Mouse (Mus musculus): Measurements from ENCODE around the gene Nt5c2. TPM values are rescaled to one million over a fixed set of nuclear protein-coding genes. Genes with fewer than 3 reads are reported as not detected.

Gene Nt5c2
- polyA plus RNA-seq, 1 experiment from 2014 or later, result 68.8 TPM

GRCm38 (mm10) chr19:46905383-46905782 lies 109.6 kb downstream of the Nt5c2 start:
- ATAC-seq, result no peak
- no peak overlapping the region for H3K4me3 ChIP-seq

GRCm38 (mm10) chr19:46904907-46905306 lies 110.0 kb downstream of the Nt5c2 start:
- Histone ChIP-seq H3K4me1 (peaks cover 14% of the 10 kb centered on the region), H3K9me3 (replicated peaks) (no peaks in the 10 kb centered on the region), H3K9ac (no peak overlapping the region), H3K27ac (no peak overlapping the region), H3K4me3 (no peak overlapping the region), H3K36me3 (ENCODE audit: poor library complexity, severe bottlenecking) (no peaks in the 10 kb centered on the region), H3K4me2 (no peak overlapping the region), H3K27me3 (no peaks in the 10 kb centered on the region)
- 68% methylated on average over 1 of the region's 1 CpGs for WGBS
- ATAC-seq, result no peak

More at GRCm38 (mm10) chr19:46905383-46905782, 109.6 kb downstream of the Nt5c2 start:
- Histone ChIP-seq H3K36me3 (ENCODE audit: poor library complexity, severe bottlenecking) (no peaks in the 10 kb centered on the region), H3K9ac (no peak overlapping the region), H3K27me3 (no peaks in the 10 kb centered on the region), H3K9me3 (replicated peaks) (no peaks in the 10 kb centered on the region), H3K4me1 (peaks cover 14% of the 10 kb centered on the region), H3K27ac (no peak overlapping the region), H3K4me2 (no peak overlapping the region)

GRCm38 (mm10) chr19:46903379-46903778 lies 111.6 kb downstream of the Nt5c2 start:
- Histone ChIP-seq H3K9me3 (replicated peaks) (no peaks in the 10 kb centered on the region), H3K4me2 (no peak overlapping the region), H3K27ac (no peak overlapping the region), H3K4me1 (no peaks in the 10 kb centered on the region), H3K36me3 (ENCODE audit: poor library complexity, severe bottlenecking) (peaks cover 3% of the 10 kb centered on the region; the same call in 1 of the 2 replicates), H3K4me3 (no peak overlapping the region), H3K9ac (no peak overlapping the region), H3K27me3 (no peaks in the 10 kb centered on the region)
- ATAC-seq, result no peak
- 94% methylated on average over 5 of the region's 5 CpGs for WGBS

DNA sequence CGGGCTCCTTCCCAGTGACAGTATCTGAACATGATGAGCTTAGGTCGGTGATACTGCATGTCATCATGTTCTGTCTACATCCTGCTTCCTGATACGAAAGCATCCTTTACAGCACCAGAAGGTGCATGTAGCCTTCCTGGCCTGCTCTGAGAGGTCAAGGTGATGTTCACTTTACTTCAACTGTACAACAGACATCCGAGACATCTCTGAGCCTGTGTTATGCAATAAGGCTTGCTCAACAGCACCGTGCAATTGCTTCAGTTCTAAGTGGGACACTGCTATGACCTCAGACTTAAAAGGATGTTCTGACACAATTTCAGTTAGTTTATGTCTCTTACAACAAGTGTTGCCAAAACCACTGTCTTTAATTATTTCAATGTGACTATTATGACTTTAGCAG lies 113.6 kb downstream of the Nt5c2 start:
- H3K9ac ChIP-seq, result no peak overlapping the region
- no peaks in the 10 kb centered on the region for H3K4me1 ChIP-seq
- H3K27ac ChIP-seq, result no peak overlapping the region
- H3K9me3 ChIP-seq (replicated peaks), result no peaks in the 10 kb centered on the region
- H3K27me3 ChIP-seq, result no peaks in the 10 kb centered on the region
- H3K36me3 ChIP-seq (ENCODE audit: poor library complexity, severe bottlenecking), result peaks cover 16% of the 10 kb centered on the region
- no peak overlapping the region for H3K4me2 ChIP-seq
- 91% methylated on average over 5 of the region's 5 CpGs for WGBS
- H3K4me3 ChIP-seq, result no peak overlapping the region
- no peak for ATAC-seq

GRCm38 (mm10) chr19:46900786-46901185 lies 114.2 kb downstream of the Nt5c2 start:
- H3K4me2 ChIP-seq, result no peak overlapping the region

DNA sequence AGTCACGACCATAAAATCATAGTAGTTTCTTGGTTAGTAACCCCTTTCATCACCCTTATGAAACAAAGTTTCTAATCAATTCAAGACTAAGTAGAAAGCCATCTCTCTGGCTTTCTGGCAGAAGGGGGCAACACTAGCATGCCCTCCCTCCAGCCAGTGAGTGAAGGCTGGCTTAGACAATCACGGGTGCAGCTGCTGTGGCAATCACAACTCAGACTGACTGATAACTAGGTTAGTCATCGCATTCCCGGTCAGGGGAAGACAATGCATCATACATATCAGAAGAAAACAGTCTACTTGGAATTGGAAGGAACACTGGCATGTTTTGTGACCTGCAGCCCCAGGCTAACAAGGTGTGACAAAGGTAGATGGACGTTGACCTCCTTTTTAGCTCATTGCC lies 115.1 kb downstream of the Nt5c2 start:
- 87% methylated on average over 5 of the region's 5 CpGs for WGBS
- Histone ChIP-seq H3K9ac (no peak overlapping the region), H3K27me3 (no peaks in the 10 kb centered on the region), H3K36me3 (ENCODE audit: poor library complexity, severe bottlenecking) (peaks cover 16% of the 10 kb centered on the region), H3K4me2 (no peak overlapping the region), H3K4me1 (no peaks in the 10 kb centered on the region), H3K4me3 (no peak overlapping the region), H3K27ac (no peak overlapping the region), H3K9me3 (replicated peaks) (no peaks in the 10 kb centered on the region)
- no peak for ATAC-seq

More at GRCm38 (mm10) chr19:46900786-46901185, 114.2 kb downstream of the Nt5c2 start:
- 93% methylated on average over 6 of the region's 6 CpGs for WGBS
- Histone ChIP-seq H3K36me3 (ENCODE audit: poor library complexity, severe bottlenecking) (peaks cover 16% of the 10 kb centered on the region), H3K9me3 (replicated peaks) (no peaks in the 10 kb centered on the region), H3K9ac (no peak overlapping the region), H3K4me1 (no peaks in the 10 kb centered on the region), H3K27ac (no peak overlapping the region), H3K4me3 (no peak overlapping the region), H3K27me3 (no peaks in the 10 kb centered on the region)
- no peak for ATAC-seq

DNA sequence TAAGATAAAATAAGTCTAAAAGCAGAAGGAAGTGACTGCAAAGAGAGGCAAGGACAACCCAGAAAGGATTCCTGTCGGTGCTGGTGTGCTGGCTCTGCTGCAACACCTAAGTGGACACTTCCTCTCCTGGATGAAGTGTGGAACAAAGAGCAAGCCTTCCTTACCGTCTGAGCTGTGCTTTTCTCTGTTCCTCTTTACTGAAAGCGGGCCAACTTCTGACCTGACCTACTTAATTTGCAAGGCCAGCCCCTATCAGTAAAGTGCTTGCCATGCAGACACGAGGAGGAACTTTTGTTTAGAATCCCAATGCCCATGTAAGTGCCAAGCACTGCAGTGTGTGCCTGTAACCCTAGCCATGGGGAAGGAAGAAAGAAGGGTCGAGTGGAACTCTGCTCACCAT lies 115.6 kb downstream of the Nt5c2 start:
- no peaks in the 10 kb centered on the region for H3K27me3 ChIP-seq
- H3K4me1 ChIP-seq, result no peaks in the 10 kb centered on the region
- ATAC-seq, result no peak
- no peak overlapping the region for H3K4me3 ChIP-seq
- no peak overlapping the region for H3K9ac ChIP-seq
- H3K4me2 ChIP-seq, result no peak overlapping the region
- WGBS, result 68% methylated on average over 5 of the region's 5 CpGs
- H3K36me3 ChIP-seq (ENCODE audit: poor library complexity, severe bottlenecking), result peaks cover 16% of the 10 kb centered on the region
- H3K27ac ChIP-seq, result no peak overlapping the region
- H3K9me3 ChIP-seq (replicated peaks), result no peaks in the 10 kb centered on the region

DNA sequence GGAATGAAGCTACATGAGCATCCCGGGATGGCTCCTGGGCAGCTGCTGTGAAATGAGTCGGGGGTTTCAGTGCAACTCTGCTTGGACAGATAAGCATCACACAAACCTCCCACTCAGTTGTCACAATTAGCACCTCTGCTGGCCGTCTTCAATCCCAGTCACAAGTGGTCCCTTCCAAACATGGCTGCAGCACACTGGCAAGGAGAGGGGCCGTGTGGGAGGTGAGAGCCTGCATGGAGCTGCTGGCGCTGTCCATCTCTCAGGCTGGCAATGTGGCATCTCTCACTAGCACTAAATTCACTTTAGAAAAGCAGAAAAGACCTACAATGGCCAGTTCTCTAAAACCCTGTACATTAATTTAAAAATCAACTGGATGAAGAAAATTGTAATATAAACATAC lies 116.7 kb downstream of the Nt5c2 start:
- Histone ChIP-seq H3K27me3 (no peaks in the 10 kb centered on the region), H3K36me3 (ENCODE audit: poor library complexity, severe bottlenecking) (peaks cover 16% of the 10 kb centered on the region), H3K27ac (no peak overlapping the region), H3K4me2 (no peak overlapping the region), H3K4me1 (no peaks in the 10 kb centered on the region), H3K9ac (no peak overlapping the region), H3K9me3 (replicated peaks) (no peaks in the 10 kb centered on the region), H3K4me3 (no peak overlapping the region)
- ATAC-seq, result no peak
- 88% methylated on average over 5 of the region's 5 CpGs for WGBS

- Histone ChIP-seq H3K4me2 (no peak overlapping the region), H3K9me3 (replicated peaks) (no peaks in the 10 kb centered on the region), H3K27ac (no peak overlapping the region), H3K27me3 (no peaks in the 10 kb centered on the region), H3K4me3 (no peak overlapping the region), H3K4me1 (no peaks in the 10 kb centered on the region), H3K9ac (no peak overlapping the region), H3K36me3 (ENCODE audit: poor library complexity, severe bottlenecking) (peaks cover 23% of the 10 kb centered on the region)
- ATAC-seq, result no peak
- 89% methylated on average over 3 of the region's 3 CpGs for WGBS
Observed at GRCm38 (mm10) chr19:46897135-46897534, 117.8 kb downstream of the Nt5c2 start.

DNA sequence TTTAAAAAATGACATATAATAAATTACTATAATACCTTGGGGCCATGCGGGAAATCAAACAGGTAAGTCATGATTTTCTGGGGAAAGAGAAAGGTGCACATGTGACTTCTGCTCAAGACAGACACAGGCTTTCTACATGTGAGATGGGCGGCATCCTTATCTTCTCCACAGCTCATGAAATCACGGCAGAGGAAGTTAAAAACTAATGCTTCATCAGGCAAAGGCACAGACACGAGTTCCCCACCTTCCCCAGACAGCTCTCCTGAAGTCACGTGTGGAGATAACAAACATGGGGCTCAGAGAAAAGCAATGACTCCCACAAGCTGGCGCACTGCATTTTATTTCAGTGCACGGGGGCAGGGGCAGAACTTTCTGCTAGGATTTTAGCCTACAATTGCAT lies 121.5 kb downstream of the Nt5c2 start:
- Histone ChIP-seq H3K4me1 (no peaks in the 10 kb centered on the region), H3K4me3 (no peak overlapping the region), H3K4me2 (no peak overlapping the region), H3K27me3 (no peaks in the 10 kb centered on the region), H3K27ac (no peak overlapping the region), H3K9ac (no peak overlapping the region), H3K36me3 (ENCODE audit: poor library complexity, severe bottlenecking) (peaks cover 58% of the 10 kb centered on the region), H3K9me3 (replicated peaks) (no peaks in the 10 kb centered on the region)
- ATAC-seq, result no peak
- 93% methylated on average over 7 of the region's 7 CpGs for WGBS

GRCm38 (mm10) chr19:46892856-46893255 lies 122.1 kb downstream of the Nt5c2 start:
- no peak overlapping the region for H3K27ac ChIP-seq
- H3K4me3 ChIP-seq, result no peak overlapping the region
- H3K9me3 ChIP-seq (replicated peaks), result no peaks in the 10 kb centered on the region
- peaks cover 58% of the 10 kb centered on the region for H3K36me3 ChIP-seq (ENCODE audit: poor library complexity, severe bottlenecking)
- H3K4me1 ChIP-seq, result no peaks in the 10 kb centered on the region
- no peak overlapping the region for H3K9ac ChIP-seq
- 82% methylated on average over 3 of the region's 3 CpGs for WGBS
- ATAC-seq, result no peak
- H3K27me3 ChIP-seq, result no peaks in the 10 kb centered on the region
- no peak overlapping the region for H3K4me2 ChIP-seq

GRCm38 (mm10) chr19:46890657-46891056 lies 124.3 kb downstream of the Nt5c2 start:
- H3K4me3 ChIP-seq, result no peak overlapping the region
- no peak overlapping the region for H3K9ac ChIP-seq
- no peak overlapping the region for H3K27ac ChIP-seq
- H3K9me3 ChIP-seq (replicated peaks), result no peaks in the 10 kb centered on the region
- H3K27me3 ChIP-seq, result no peaks in the 10 kb centered on the region
- H3K4me1 ChIP-seq, result no peaks in the 10 kb centered on the region
- WGBS, result 96% methylated on average over 8 of the region's 8 CpGs
- no peak overlapping the region for H3K4me2 ChIP-seq
- no peak for ATAC-seq
- peaks cover 67% of the 10 kb centered on the region for H3K36me3 ChIP-seq (ENCODE audit: poor library complexity, severe bottlenecking)

DNA sequence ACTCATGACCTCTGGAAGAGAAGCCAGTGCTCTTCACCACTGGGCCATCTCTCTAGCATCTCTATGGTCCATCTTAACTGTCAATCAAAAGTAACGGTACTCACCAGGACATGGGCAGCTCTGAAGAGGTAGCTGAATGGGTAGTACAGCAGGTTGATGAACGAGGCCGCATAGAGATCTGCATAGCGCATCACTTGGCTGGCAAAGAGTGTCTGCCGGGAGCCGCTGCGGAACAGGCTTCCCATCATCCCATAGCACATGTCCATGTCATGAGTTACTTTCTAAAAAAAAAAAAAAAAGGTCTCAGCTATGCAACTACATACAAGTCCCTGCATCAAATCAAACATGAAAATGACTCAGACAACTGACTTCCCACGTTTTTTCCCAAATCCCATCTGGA lies 125.3 kb downstream of the Nt5c2 start:
- Histone ChIP-seq H3K9me3 (replicated peaks) (no peaks in the 10 kb centered on the region), H3K9ac (no peak overlapping the region), H3K27me3 (no peaks in the 10 kb centered on the region), H3K4me3 (no peak overlapping the region), H3K36me3 (ENCODE audit: poor library complexity, severe bottlenecking) (peaks cover 77% of the 10 kb centered on the region), H3K27ac (no peak overlapping the region), H3K4me1 (no peaks in the 10 kb centered on the region), H3K4me2 (no peak overlapping the region)
- no peak for ATAC-seq
- WGBS, result 97% methylated on average over 8 of the region's 8 CpGs

Measured in forebrain, embryonic 13.5 days (tissue).